Mouse (Mus musculus) embryonic fibroblast, embryonic 13.5 days (primary cell): Measurements from ENCODE around the gene Rcc1.
"Not testable (repeated sequence)": the region's sequence is repeated elsewhere in the genome, so short reads cannot be mapped to it uniquely, and the experiment has no call there.

Experiments
- CTCF ChIP-seq: IDR thresholded peaks from 2 replicates; pipeline ENCODE4 v1.5.1; 2011; ENCODE audit warnings: mild to moderate bottlenecking, control low read depth, low read length, moderate library complexity, borderline replicate concordance; ENCODE audit not compliant: insufficient read depth
- POLR2A ChIP-seq: IDR thresholded peaks from 2 replicates; pipeline ENCODE4 v1.6.1; 2011; ENCODE audit warnings: low read depth, mild to moderate bottlenecking, control low read depth, low read length, moderate library complexity

DNA sequence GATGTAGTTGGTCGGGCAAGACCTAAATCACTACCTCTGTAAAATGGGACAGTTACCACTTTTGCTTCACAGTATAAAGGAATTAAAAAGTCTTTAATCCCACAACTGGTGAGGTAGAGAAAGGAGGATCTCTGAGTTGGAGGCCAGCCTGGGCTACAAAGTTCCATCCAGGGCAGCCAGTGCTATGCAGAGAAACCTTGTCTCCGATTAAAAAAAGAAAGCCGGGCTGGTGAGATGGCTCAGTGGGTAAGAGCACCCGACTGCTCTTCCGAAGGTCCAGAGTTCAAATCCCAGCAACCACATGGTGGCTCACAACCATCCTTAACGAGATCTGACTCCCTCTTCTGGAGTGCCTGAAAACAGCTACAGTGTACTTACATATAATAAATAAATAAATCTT, 49.9 kb downstream of the Rcc1 start:
- TF ChIP-seq CTCF = not testable (repeated sequence)
- 0 out of 2 replicates have a peak, but pooled peaks have one; percentile 7 for TF ChIP-seq POLR2A
